Mouse (Mus musculus): ENCODE measurements around the gene Vkorc1. TPM values are rescaled to one million over a fixed set of nuclear protein-coding genes. Genes with fewer than 3 reads are reported as not detected.

Gene Vkorc1
- polyA plus RNA-seq, 1 experiment from 2014 or later = 47.8 TPM

- Histone ChIP-seq H3K36me3 (ENCODE audit: control insufficient read depth, insufficient read depth, low read length) (peaks cover 11% of the 10 kb centered on the region; the same call in 1 of the 2 replicates), H3K27ac (ENCODE audit: low read depth, low read length) (no peak overlapping the region), H3K4me3 (ENCODE audit: low read depth, low read length) (no peak overlapping the region), H3K4me2 (ENCODE audit: low read depth, low read length, severe bottlenecking) (no peak overlapping the region), H3K9ac (ENCODE audit: low read length) (no peak overlapping the region), H3K4me1 (replicated peaks; ENCODE audit: control insufficient read depth, insufficient read depth, low read length) (no peaks in the 10 kb centered on the region), H3K9me3 (ENCODE audit: control insufficient read depth, low read length) (no peaks in the 10 kb centered on the region), H3K27me3 (ENCODE audit: control insufficient read depth, insufficient read depth, low read length) (no peaks in the 10 kb centered on the region)
- 96% methylated on average over 18 of the region's 18 CpGs for WGBS
- DNase-seq (ENCODE audit: low spot score) (no peak), ATAC-seq (replicated peaks; ENCODE audit: low FRiP score) (no peak)
Observed at GRCm38 (mm10) chr7:127867641-127868040, 27.8 kb downstream of the Vkorc1 start.

GRCm38 (mm10) chr7:127866434-127866833 lies 29.0 kb downstream of the Vkorc1 start:
- Histone ChIP-seq H3K4me2 (ENCODE audit: low read depth, low read length, severe bottlenecking) (no peak overlapping the region), H3K9me3 (ENCODE audit: control insufficient read depth, low read length) (no peaks in the 10 kb centered on the region), H3K4me3 (ENCODE audit: low read depth, low read length) (no peak overlapping the region), H3K27ac (ENCODE audit: low read depth, low read length) (no peak overlapping the region), H3K36me3 (ENCODE audit: control insufficient read depth, insufficient read depth, low read length) (peaks cover 11% of the 10 kb centered on the region; the same call in 1 of the 2 replicates), H3K27me3 (ENCODE audit: control insufficient read depth, insufficient read depth, low read length) (no peaks in the 10 kb centered on the region), H3K4me1 (replicated peaks; ENCODE audit: control insufficient read depth, insufficient read depth, low read length) (no peaks in the 10 kb centered on the region), H3K9ac (ENCODE audit: low read length) (no peak overlapping the region)
- ATAC-seq (replicated peaks; ENCODE audit: low FRiP score) = no peak
- 91% methylated on average over 12 of the region's 12 CpGs for WGBS
- DNase-seq (ENCODE audit: low spot score) = no peak

GRCm38 (mm10) chr7:127858258-127858657 lies 37.2 kb downstream of the Vkorc1 start:
- no peak for ATAC-seq (replicated peaks; ENCODE audit: low FRiP score)
- DNase-seq (ENCODE audit: low spot score) = no peak
- no peaks in the 10 kb centered on the region for H3K36me3 ChIP-seq (ENCODE audit: control insufficient read depth, insufficient read depth, low read length)
- H3K4me2 ChIP-seq (ENCODE audit: low read depth, low read length, severe bottlenecking) = no peak overlapping the region
- H3K9ac ChIP-seq (ENCODE audit: low read length) = no peak overlapping the region
- no peaks in the 10 kb centered on the region for H3K27me3 ChIP-seq (ENCODE audit: control insufficient read depth, insufficient read depth, low read length)
- no peaks in the 10 kb centered on the region for H3K4me1 ChIP-seq (replicated peaks; ENCODE audit: control insufficient read depth, insufficient read depth, low read length)
- WGBS = 94% methylated on average over 6 of the region's 6 CpGs
- no peak overlapping the region for H3K27ac ChIP-seq (ENCODE audit: low read depth, low read length)
- H3K9me3 ChIP-seq (ENCODE audit: control insufficient read depth, low read length) = no peaks in the 10 kb centered on the region
- H3K4me3 ChIP-seq (ENCODE audit: low read depth, low read length) = no peak overlapping the region

GRCm38 (mm10) chr7:127850906-127851305 lies 44.5 kb downstream of the Vkorc1 start:
- no peak overlapping the region for H3K27ac ChIP-seq (ENCODE audit: low read depth, low read length)
- H3K4me3 ChIP-seq (ENCODE audit: low read depth, low read length) = no peak overlapping the region
- no peaks in the 10 kb centered on the region for H3K36me3 ChIP-seq (ENCODE audit: control insufficient read depth, insufficient read depth, low read length)
- DNase-seq (ENCODE audit: low spot score) (no peak), ATAC-seq (replicated peaks; ENCODE audit: low FRiP score) (no peak)
- H3K4me2 ChIP-seq (ENCODE audit: low read depth, low read length, severe bottlenecking) = no peak overlapping the region
- 79% methylated on average over 5 of the region's 5 CpGs for WGBS
- H3K4me1 ChIP-seq (replicated peaks; ENCODE audit: control insufficient read depth, insufficient read depth, low read length) = no peaks in the 10 kb centered on the region
- H3K9me3 ChIP-seq (ENCODE audit: control insufficient read depth, low read length) = no peaks in the 10 kb centered on the region
- H3K9ac ChIP-seq (ENCODE audit: low read length) = no peak overlapping the region
- H3K27me3 ChIP-seq (ENCODE audit: control insufficient read depth, insufficient read depth, low read length) = no peaks in the 10 kb centered on the region

- WGBS = 86% methylated on average over 6 of the region's 6 CpGs
Observed at GRCm38 (mm10) chr7:127849973-127850875, 45.2 kb downstream of the Vkorc1 start.

More at GRCm38 (mm10) chr7:127849973-127850875, 45.2 kb downstream of the Vkorc1 start:
- no peak for ATAC-seq (replicated peaks; ENCODE audit: low FRiP score)
- Histone ChIP-seq H3K36me3 (ENCODE audit: control insufficient read depth, insufficient read depth, low read length) (no peaks in the 10 kb centered on the region), H3K4me2 (ENCODE audit: low read depth, low read length, severe bottlenecking) (no peak overlapping the region), H3K4me1 (replicated peaks; ENCODE audit: control insufficient read depth, insufficient read depth, low read length) (no peaks in the 10 kb centered on the region), H3K27me3 (ENCODE audit: control insufficient read depth, insufficient read depth, low read length) (no peaks in the 10 kb centered on the region), H3K9me3 (ENCODE audit: control insufficient read depth, low read length) (no peaks in the 10 kb centered on the region), H3K4me3 (ENCODE audit: low read depth, low read length) (no peak overlapping the region), H3K27ac (ENCODE audit: low read depth, low read length) (no peak overlapping the region), H3K9ac (ENCODE audit: low read length) (no peak overlapping the region)
- DNase-seq (ENCODE audit: low spot score) = no peak

Other genes starting within 250 kb of the Vkorc1 start
- 59.5 and 65.8 TPM in 2 replicates for gene Bcl7c, start 186.7 kb downstream of the Vkorc1 start, polyA plus RNA-seq (2014; fragmentation: Nextera tagmentation; extraction: Ambion mirVana)
- gene Ctf1, start 182.9 kb downstream of the Vkorc1 start, polyA plus RNA-seq (2014; fragmentation: Nextera tagmentation; extraction: Ambion mirVana) = 7.2 and 9.5 TPM in 2 replicates
- gene Ctf2, start 163.5 kb downstream of the Vkorc1 start, polyA plus RNA-seq (2014; fragmentation: Nextera tagmentation; extraction: Ambion mirVana) = 0.63 TPM in 1 of 2 replicates, not detected in the other
- gene Fbxl19, start 151.1 kb downstream of the Vkorc1 start, polyA plus RNA-seq (2014; fragmentation: Nextera tagmentation; extraction: Ambion mirVana) = 7.9 and 9.7 TPM in 2 replicates
- 6.6 and 7.1 TPM in 2 replicates for gene Orai3, start 125.8 kb downstream of the Vkorc1 start, polyA plus RNA-seq (2014; fragmentation: Nextera tagmentation; extraction: Ambion mirVana)
- 28.8 and 30.7 TPM in 2 replicates for gene Setd1a, start 118.9 kb downstream of the Vkorc1 start, polyA plus RNA-seq (2014; fragmentation: Nextera tagmentation; extraction: Ambion mirVana)
- not detected in 2 replicates for gene Gm49388, start 110.0 kb downstream of the Vkorc1 start, polyA plus RNA-seq (2014; fragmentation: Nextera tagmentation; extraction: Ambion mirVana)
- gene Hsd3b7, start 95.0 kb downstream of the Vkorc1 start, polyA plus RNA-seq (2014; fragmentation: Nextera tagmentation; extraction: Ambion mirVana) = 6.5 and 7.9 TPM in 2 replicates
- 10.1 and 13.2 TPM in 2 replicates for gene Stx4a, start 71.3 kb downstream of the Vkorc1 start, polyA plus RNA-seq (2014; fragmentation: Nextera tagmentation; extraction: Ambion mirVana)
- 11.1 and 13.0 TPM in 2 replicates for gene Stx1b, start 71.1 kb downstream of the Vkorc1 start, polyA plus RNA-seq (2014; fragmentation: Nextera tagmentation; extraction: Ambion mirVana)
- 26.2 and 26.8 TPM in 2 replicates for gene Zfp646, start 19.4 kb downstream of the Vkorc1 start, polyA plus RNA-seq (2014; fragmentation: Nextera tagmentation; extraction: Ambion mirVana)
- gene Zfp668, start 18.8 kb downstream of the Vkorc1 start, polyA plus RNA-seq (2014; fragmentation: Nextera tagmentation; extraction: Ambion mirVana) = 32.6 and 32.9 TPM in 2 replicates
- 0.56 and 0.91 TPM in 2 replicates for gene Prss53, start 4.6 kb downstream of the Vkorc1 start, polyA plus RNA-seq (2014; fragmentation: Nextera tagmentation; extraction: Ambion mirVana)
- gene Gm21974, start 163 bp downstream of the Vkorc1 start, polyA plus RNA-seq (2014; fragmentation: Nextera tagmentation; extraction: Ambion mirVana) = not detected in 2 replicates
- gene Bckdk, start 8.5 kb upstream of the Vkorc1 start, polyA plus RNA-seq (2014; fragmentation: Nextera tagmentation; extraction: Ambion mirVana) = 102 and 139 TPM in 2 replicates
- gene Kat8, start 16.9 kb upstream of the Vkorc1 start, polyA plus RNA-seq (2014; fragmentation: Nextera tagmentation; extraction: Ambion mirVana) = 55.9 and 58.3 TPM in 2 replicates
- 1.8 and 3.1 TPM in 2 replicates for gene Prss8, start 34.5 kb upstream of the Vkorc1 start, polyA plus RNA-seq (2014; fragmentation: Nextera tagmentation; extraction: Ambion mirVana)
- gene Prss36, start 51.1 kb upstream of the Vkorc1 start, polyA plus RNA-seq (2014; fragmentation: Nextera tagmentation; extraction: Ambion mirVana) = 10.4 and 10.7 TPM in 2 replicates
- gene Fus, start 71.8 kb upstream of the Vkorc1 start, polyA plus RNA-seq (2014; fragmentation: Nextera tagmentation; extraction: Ambion mirVana) = 44.7 and 62.6 TPM in 2 replicates
- 4.2 and 7.0 TPM in 2 replicates for gene Pycard, start 98.2 kb upstream of the Vkorc1 start, polyA plus RNA-seq (2014; fragmentation: Nextera tagmentation; extraction: Ambion mirVana)
- not detected in 2 replicates for gene Trim72, start 108.3 kb upstream of the Vkorc1 start, polyA plus RNA-seq (2014; fragmentation: Nextera tagmentation; extraction: Ambion mirVana)
- gene Itgam, start 167.0 kb upstream of the Vkorc1 start, polyA plus RNA-seq (2014; fragmentation: Nextera tagmentation; extraction: Ambion mirVana) = 0.40 and 0.57 TPM in 2 replicates
- gene Gm49368, start 167.1 kb upstream of the Vkorc1 start, polyA plus RNA-seq (2014; fragmentation: Nextera tagmentation; extraction: Ambion mirVana) = not detected in 2 replicates
- not detected in 2 replicates for gene Itgax, start 233.9 kb upstream of the Vkorc1 start, polyA plus RNA-seq (2014; fragmentation: Nextera tagmentation; extraction: Ambion mirVana)

Data from forebrain, embryonic 11.5 days (tissue).